Mouse (Mus musculus): ENCODE results near the gene Foxi2.

DNA sequence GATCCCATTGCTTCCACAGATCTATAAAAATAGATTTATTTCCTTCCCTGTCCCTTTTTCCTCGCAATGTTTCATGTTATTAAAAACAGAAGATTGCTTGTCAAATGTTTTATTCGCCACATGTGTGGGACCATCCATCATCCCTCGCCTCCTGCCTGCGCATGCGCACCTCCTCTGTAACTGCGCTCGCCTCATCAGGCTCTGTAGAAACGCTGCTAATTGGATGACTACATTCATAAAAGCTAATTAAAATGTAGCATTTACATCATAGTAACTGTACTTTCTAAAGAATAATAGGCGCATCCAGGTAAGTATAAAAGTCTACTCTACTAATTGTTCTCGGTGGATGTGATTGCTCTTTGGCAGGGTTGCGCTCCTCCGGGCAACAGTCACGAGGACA lies 34.1 kb upstream of the Foxi2 start:
- TF ChIP-seq POLR2A (IDR thresholded peaks at IDR 0.05; ENCODE audit: borderline replicate concordance, extremely low read depth, insufficient read depth, insufficient read length, poor library complexity, severe bottlenecking) (no peak), CTCF (IDR thresholded peaks at IDR 0.05; ENCODE audit: borderline replicate concordance, extremely low read depth, insufficient read depth, insufficient read length) (no peak)

Data from brain, embryonic 14.5 days (tissue).